Mouse (Mus musculus) forebrain, embryonic 12.5 days (tissue): Measurements from ENCODE around the gene Ciao2a. TPM values are rescaled to one million over a fixed set of nuclear protein-coding genes. Genes with fewer than 3 reads are reported as not detected.

Source experiments
- ATAC-seq: fragments of 200-750 bp; cut with Nextera tagmentation; 2 replicates; pipeline ENCODE4 v1.8.0; 2017; ENCODE audit warnings: moderate TSS enrichment; ENCODE audit not compliant: low FRiP score
- H3K27ac ChIP-seq: fragments of 300-500 bp; sonication (generic); 2 replicates; pipeline ENCODE4 v1.5.1; 2016; ENCODE audit warnings: mild to moderate bottlenecking
- H3K27me3 ChIP-seq: fragments of 300-500 bp; sonication (generic); 2 replicates; pipeline ENCODE4 v1.6.1; 2016; ENCODE audit warnings: mild to moderate bottlenecking
- H3K36me3 ChIP-seq: fragments of 300-500 bp; sonication (generic); replicated peaks from 2 replicates; pipeline ENCODE4 v1.6.1; 2016; ENCODE audit warnings: mild to moderate bottlenecking
- H3K4me1 ChIP-seq: fragments of 300-500 bp; sonication (generic); 2 replicates; pipeline ENCODE4 v1.6.1; 2016
- H3K4me2 ChIP-seq: fragments of 300-500 bp; sonication (generic); 2 replicates; pipeline ENCODE4 v1.6.1; 2016; ENCODE audit warnings: mild to moderate bottlenecking, moderate library complexity
- H3K4me3 ChIP-seq: fragments of 300-500 bp; sonication (generic); replicated peaks from 2 replicates; pipeline ENCODE4 v1.5.1; 2016; ENCODE audit warnings: mild to moderate bottlenecking
- H3K9ac ChIP-seq: fragments of 300-500 bp; sonication (generic); 2 replicates; pipeline ENCODE4 v1.6.1; 2016; ENCODE audit warnings: mild to moderate bottlenecking
- H3K9me3 ChIP-seq: fragments of 300-500 bp; sonication (generic); 2 replicates; pipeline ENCODE4 v1.6.1; 2016
- WGBS: fragments of 180-500 bp; shearing (Covaris S2); methylation state at CpG from one replicate; pipeline ENCODE4 v1.1.7; 2016; 5-methylcytosine and 5-hydroxymethylcytosine counted together
- polyA plus RNA-seq: library from polyadenylated mRNA; unstranded; fragments of >200 nt; fragmentation: Nextera tagmentation; extraction: Ambion mirVana; gene quantifications from 2 replicates; pipeline ENCODE4 v1.2.1, GENCODE M21; 2016

Gene Ciao2a
- polyA plus RNA-seq, 1 experiment from 2014 or later, result 139 TPM

DNA sequence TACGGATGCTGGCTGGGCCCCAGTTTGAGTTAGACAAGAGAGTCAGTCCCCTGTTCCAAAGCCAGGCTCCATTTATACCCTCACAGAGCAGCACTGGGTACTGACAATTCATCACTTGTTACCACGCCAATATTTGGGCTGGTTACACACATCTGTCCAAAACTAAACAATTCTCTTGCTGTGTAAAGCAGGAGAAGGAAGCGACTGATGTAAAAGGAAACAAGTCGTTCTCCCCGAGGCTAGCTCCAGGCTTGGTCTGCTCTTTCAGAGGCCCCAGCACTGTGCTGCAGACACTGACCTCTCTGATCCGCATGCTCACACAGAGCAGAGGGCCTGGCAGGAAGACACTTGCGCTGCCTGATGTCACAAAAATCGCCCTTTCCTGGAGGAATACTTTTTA, 24.8 kb upstream of the Ciao2a start:
- Histone ChIP-seq H3K4me2 (no peak overlapping the region), H3K27ac (no peak overlapping the region), H3K9ac (no peak overlapping the region), H3K4me1 (no peaks in the 10 kb centered on the region), H3K9me3 (no peaks in the 10 kb centered on the region), H3K4me3 (no peak overlapping the region), H3K27me3 (no peaks in the 10 kb centered on the region), H3K36me3 (peaks cover 81% of the 10 kb centered on the region)
- ATAC-seq, result no peak
- 83% methylated on average over 8 of the region's 8 CpGs for WGBS

DNA sequence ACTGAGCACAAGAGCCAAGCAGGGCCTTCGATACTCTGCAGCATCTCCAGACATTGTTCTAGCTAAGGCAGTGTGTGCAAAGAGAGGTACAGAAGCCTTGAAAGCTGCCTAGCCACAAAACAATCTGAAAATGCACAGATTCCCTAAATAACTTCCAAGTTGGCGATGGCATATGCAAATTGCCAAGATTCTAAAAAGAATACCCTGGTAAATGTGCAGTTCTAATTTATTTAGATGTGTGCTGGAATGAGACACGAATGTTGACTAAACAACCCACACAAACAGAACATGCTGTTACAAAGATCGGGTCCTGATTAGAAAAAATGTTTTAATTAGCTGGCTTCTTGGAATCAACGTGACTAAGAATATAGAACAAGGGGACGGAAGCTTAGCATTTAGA, 23.7 kb upstream of the Ciao2a start:
- Histone ChIP-seq H3K9me3 (no peaks in the 10 kb centered on the region), H3K4me2 (no peak overlapping the region), H3K9ac (no peak overlapping the region), H3K4me3 (no peak overlapping the region), H3K27ac (no peak overlapping the region), H3K36me3 (peaks cover 81% of the 10 kb centered on the region), H3K4me1 (no peaks in the 10 kb centered on the region), H3K27me3 (no peaks in the 10 kb centered on the region)
- 85% methylated on average over 6 of the region's 6 CpGs for WGBS
- ATAC-seq, result no peak

DNA sequence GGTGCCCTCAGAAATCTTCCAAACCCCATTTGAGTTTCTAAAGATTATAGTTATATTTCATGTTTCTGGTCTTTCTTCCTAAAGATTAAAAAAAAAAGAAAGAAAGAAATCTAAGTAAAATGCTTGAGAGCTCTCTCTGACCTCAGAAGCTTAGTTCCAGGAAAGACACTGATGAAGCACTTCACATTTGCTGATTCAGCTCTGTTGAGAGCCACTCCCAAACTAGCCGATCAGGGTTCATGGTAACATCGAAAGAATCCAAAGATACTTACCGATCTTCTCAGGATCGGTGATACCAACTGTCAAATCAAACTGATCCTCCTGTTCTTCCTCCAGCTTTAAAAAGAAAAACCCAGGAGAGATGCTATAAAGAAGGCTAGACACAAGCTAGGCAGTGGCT, 21.8 kb upstream of the Ciao2a start:
- Histone ChIP-seq H3K4me3 (no peak overlapping the region), H3K36me3 (peaks cover 90% of the 10 kb centered on the region), H3K9me3 (no peaks in the 10 kb centered on the region), H3K9ac (no peak overlapping the region), H3K27ac (no peak overlapping the region), H3K27me3 (no peaks in the 10 kb centered on the region), H3K4me2 (no peak overlapping the region), H3K4me1 (no peaks in the 10 kb centered on the region)
- ATAC-seq, result no peak
- WGBS, result 96% methylated on average over 4 of the region's 4 CpGs

DNA sequence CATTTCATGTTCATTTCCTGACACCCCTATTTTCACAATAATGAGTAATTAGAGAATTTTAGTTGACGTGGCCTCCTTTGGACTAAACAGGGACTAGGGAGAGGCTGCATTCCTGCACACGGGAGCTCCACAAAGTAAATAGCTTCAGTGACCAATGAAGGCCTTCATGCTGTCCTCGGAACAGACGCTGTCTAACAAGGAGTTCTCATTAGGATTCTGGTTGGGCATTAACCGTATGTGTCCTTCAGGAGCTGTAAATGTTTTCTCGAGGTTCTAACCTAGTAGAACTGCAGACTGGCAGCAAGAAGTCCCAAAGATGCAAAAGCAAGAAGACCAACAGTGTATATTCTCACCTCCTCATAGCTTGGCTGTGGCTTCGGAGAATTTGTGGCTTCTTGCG, 21.2 kb upstream of the Ciao2a start:
- WGBS, result 90% methylated on average over 8 of the region's 8 CpGs
- peaks cover 89% of the 10 kb centered on the region for H3K36me3 ChIP-seq

DNA sequence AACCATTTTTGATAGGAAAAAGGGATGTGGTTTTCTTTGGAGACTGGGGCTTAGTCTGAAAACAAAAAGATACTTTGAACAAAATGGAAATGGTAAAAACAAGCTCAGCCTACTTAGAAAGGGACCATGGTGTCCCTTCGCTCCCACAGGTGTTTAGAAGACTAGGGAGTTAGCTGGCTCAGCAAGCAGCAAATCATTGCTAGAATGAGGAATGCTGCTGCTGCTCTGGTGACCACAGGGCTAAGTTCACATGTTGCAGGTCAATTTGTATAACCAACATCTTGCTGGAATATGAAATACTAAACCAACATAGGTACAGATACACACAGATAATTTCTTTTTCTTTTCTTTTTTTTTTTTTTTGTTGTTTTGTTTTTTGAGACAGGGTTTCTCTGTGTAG, 16.8 kb upstream of the Ciao2a start:
- ATAC-seq, result no peak
- Histone ChIP-seq H3K4me3 (no peak overlapping the region), H3K27me3 (no peaks in the 10 kb centered on the region), H3K27ac (no peak overlapping the region), H3K4me2 (no peak overlapping the region), H3K4me1 (peaks cover 17% of the 10 kb centered on the region), H3K36me3 (peaks cover 56% of the 10 kb centered on the region), H3K9me3 (no peaks in the 10 kb centered on the region), H3K9ac (no peak overlapping the region)
- 91% methylated on average over 1 of the region's 1 CpGs for WGBS

More for the DNA sequence above, 21.2 kb upstream of the Ciao2a start:
- Histone ChIP-seq H3K4me2 (no peak overlapping the region), H3K4me3 (no peak overlapping the region), H3K4me1 (peaks cover 2% of the 10 kb centered on the region), H3K27ac (no peak overlapping the region), H3K27me3 (no peaks in the 10 kb centered on the region), H3K9ac (no peak overlapping the region), H3K9me3 (no peaks in the 10 kb centered on the region)
- ATAC-seq, result no peak

DNA sequence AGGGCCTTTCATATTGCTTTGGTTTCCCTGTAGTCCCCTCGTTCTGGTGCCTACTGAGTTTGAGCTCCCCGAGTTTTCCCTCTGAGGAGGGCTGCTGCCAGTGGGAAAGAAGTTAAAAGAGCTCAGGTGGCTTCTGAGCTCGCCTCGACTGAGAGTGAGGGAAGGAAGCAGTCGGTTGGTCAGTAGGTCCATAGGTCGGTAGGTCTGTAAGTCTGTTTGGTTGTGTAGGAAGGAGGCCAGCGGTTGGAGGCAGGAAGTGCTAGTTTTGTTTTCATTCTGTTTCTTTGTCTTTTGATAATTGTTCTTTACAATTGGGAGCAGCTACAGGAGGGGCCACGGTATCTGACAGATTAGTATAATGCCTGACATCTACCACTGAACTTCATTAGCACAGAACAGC, 16.3 kb upstream of the Ciao2a start:
- H3K9ac ChIP-seq, result no peak overlapping the region
- H3K27ac ChIP-seq, result peak overlapping the region; percentile 74
- WGBS, result 20% methylated on average over 8 of the region's 8 CpGs
- no peak overlapping the region for H3K4me3 ChIP-seq
- no peak overlapping the region for H3K4me2 ChIP-seq
- peaks cover 56% of the 10 kb centered on the region for H3K36me3 ChIP-seq
- ATAC-seq, result no peak
- no peaks in the 10 kb centered on the region for H3K27me3 ChIP-seq
- H3K4me1 ChIP-seq, result peaks cover 17% of the 10 kb centered on the region
- H3K9me3 ChIP-seq, result no peaks in the 10 kb centered on the region

DNA sequence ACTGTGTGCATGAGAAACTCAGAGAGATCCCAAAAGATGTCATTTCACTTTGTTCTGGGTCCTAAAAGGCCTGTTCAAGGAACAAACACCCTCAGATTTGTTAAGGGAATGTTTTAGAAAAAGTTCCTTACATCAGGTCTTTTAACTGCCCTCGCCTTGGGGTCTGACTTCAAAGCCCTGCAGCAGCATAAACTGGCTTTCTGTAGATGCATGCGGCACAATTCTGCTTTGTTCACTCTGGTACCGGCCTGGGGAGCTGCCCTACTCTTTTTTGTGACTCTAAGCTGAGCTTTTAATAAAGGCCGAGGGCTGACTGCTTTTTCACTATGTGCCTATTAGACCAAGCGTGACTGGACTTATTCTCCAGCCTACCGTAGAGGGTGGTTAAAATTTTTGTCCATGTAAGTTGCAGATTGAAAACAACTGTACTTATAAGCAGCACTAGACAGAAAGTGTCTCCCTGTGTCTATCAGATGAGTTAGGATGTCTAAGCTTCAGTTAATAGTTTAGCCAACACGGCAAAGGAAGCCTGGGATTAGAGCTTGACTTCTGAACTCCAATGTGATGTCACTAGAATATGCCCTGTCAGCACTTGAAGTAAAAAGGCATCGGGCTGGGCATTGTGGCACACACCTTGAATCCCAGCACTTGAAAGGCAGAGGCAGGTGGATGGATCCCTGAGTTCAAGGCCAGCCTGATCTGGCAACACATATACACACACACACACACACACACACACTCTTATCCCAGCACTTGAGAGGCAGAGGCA, 15.6 kb upstream of the Ciao2a start:
- Histone ChIP-seq H3K27ac (peak overlapping the region; percentile 74), H3K27me3 (no peaks in the 10 kb centered on the region), H3K4me2 (no peak overlapping the region), H3K9me3 (no peaks in the 10 kb centered on the region), H3K36me3 (peaks cover 53% of the 10 kb centered on the region), H3K4me3 (no peak overlapping the region), H3K9ac (no peak overlapping the region; the same call in 1 of the 2 replicates), H3K4me1 (peaks cover 17% of the 10 kb centered on the region)
- no peak for ATAC-seq
- WGBS, result 14% methylated on average over 8 of the region's 8 CpGs

DNA sequence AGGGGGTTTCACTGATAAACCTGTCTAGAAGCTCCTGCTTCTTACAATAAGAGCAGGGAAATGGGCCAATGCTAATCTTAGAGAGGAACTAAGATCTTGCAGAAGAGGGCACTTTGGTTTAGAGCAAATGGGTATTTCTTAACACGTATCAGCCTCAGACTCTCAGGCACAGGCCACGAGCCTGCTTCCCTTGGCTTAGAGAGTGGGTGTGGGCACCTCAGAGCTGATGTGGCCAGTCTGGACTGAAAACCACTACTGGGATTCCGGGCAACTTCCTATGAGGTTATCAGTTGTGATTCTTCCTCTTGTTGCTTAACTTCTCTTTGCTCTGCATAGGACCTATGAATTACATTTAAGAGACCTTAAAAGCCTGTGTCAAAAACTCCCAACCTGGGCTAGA, 12.1 kb upstream of the Ciao2a start:
- Histone ChIP-seq H3K27ac (no peak overlapping the region), H3K9me3 (no peaks in the 10 kb centered on the region), H3K9ac (no peak overlapping the region), H3K27me3 (no peaks in the 10 kb centered on the region), H3K36me3 (peaks cover 20% of the 10 kb centered on the region), H3K4me2 (no peak overlapping the region), H3K4me1 (peaks cover 20% of the 10 kb centered on the region), H3K4me3 (no peak overlapping the region)
- 94% methylated on average over 3 of the region's 3 CpGs for WGBS
- no peak for ATAC-seq

DNA sequence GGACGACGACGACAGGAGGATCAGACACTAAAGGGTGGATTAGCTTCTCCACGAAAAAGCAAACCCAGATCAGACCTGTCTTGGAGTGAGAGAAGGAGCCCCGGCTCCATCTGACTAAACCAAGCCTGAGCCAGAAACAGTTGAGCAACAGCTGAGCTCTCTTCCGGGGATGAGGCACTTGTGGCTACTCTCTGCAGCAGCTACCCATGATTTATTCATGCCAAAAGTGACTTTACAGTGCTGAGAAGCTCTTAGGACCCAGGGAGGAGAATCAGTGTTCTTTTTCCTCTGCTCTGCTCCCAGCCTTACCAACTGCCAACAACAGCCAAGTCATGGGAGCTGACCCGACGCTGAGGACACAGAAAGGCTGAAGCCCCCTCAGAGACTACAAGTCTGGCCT, 9.5 kb upstream of the Ciao2a start:
- H3K27ac ChIP-seq, result no peak overlapping the region
- no peak for ATAC-seq
- 61% methylated on average over 8 of the region's 8 CpGs for WGBS
- peaks cover 4% of the 10 kb centered on the region; the same call in 1 of the 2 replicates for H3K4me1 ChIP-seq
- H3K4me3 ChIP-seq, result no peak overlapping the region
- H3K9ac ChIP-seq, result no peak overlapping the region
- no peaks in the 10 kb centered on the region for H3K9me3 ChIP-seq
- H3K27me3 ChIP-seq, result no peaks in the 10 kb centered on the region
- H3K4me2 ChIP-seq, result no peak overlapping the region
- H3K36me3 ChIP-seq, result peaks cover 18% of the 10 kb centered on the region

DNA sequence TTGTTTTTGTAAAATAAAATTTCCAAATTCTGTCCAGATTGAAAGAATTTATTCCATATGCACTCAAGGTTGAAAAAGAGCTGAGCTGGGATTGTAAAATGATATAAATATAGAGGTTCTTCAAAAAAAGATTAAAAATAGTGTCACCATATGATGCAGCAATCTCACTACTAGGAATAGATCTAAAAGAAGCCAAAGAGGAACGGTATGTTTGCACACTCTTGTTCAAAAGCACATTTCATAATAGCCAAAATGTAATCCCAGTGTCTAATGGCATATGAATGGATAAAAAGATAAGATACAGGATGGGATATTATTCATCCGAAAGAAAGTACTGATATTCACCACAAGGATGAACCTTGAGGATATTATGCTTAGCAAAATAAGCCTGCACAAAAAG, 6.9 kb upstream of the Ciao2a start:
- no peak for ATAC-seq
- Histone ChIP-seq H3K27me3 (no peaks in the 10 kb centered on the region), H3K4me1 (peaks cover 19% of the 10 kb centered on the region), H3K27ac (no peak overlapping the region), H3K36me3 (peaks cover 10% of the 10 kb centered on the region), H3K9ac (no peak overlapping the region), H3K4me2 (no peak overlapping the region), H3K4me3 (no peak overlapping the region), H3K9me3 (no peaks in the 10 kb centered on the region)
- 97% methylated on average over 2 of the region's 2 CpGs for WGBS

DNA sequence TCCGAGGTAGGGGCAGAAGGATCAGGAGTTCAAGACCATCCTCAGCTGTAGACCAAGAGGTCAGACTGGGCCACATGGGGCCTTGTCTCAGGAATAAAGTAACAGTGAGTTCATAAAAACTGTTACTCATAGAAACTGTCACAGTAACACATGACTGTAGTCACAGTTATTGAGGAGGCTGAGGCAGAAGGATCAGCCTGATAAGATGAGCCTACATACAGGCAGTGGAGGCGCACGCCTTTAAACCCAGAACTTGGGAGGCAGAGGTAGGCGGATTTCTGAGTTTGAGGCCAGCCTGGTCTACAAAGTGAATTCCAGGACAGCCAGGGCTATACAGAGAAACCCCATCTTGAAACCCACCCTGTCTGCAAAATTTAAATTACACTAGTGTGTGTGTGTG, 6.3 kb upstream of the Ciao2a start:
- H3K4me1 ChIP-seq, result peaks cover 22% of the 10 kb centered on the region
- H3K4me3 ChIP-seq, result no peak overlapping the region
- no peak overlapping the region for H3K9ac ChIP-seq
- WGBS, result 94% methylated on average over 4 of the region's 4 CpGs
- H3K27me3 ChIP-seq, result no peaks in the 10 kb centered on the region
- no peak overlapping the region for H3K27ac ChIP-seq
- no peaks in the 10 kb centered on the region for H3K9me3 ChIP-seq
- no peak for ATAC-seq
- no peak overlapping the region for H3K4me2 ChIP-seq
- peaks cover 4% of the 10 kb centered on the region for H3K36me3 ChIP-seq

DNA sequence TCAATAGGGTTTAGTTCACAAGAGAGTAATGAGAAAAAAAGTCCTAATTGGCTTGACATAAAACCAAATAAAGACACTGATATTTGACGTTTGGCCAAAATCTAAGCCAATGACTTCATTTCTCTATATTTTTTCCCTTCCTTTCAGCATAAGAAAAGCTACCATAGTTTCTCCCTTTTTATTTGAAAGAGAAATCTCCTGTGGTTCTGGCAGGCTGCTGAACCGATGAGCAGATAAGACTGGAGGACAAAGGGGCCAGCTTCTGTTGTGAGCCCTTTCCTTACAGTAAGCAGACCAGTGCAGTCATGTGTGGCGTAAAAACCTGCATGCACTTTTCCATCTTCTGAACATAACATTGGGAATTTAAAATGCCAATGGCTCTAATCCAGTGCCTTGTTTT, 5.5 kb upstream of the Ciao2a start:
- no peak overlapping the region for H3K9ac ChIP-seq
- no peak overlapping the region for H3K4me3 ChIP-seq
- ATAC-seq, result no peak
- no peak overlapping the region for H3K27ac ChIP-seq
- H3K4me1 ChIP-seq, result peaks cover 28% of the 10 kb centered on the region
- no peaks in the 10 kb centered on the region for H3K27me3 ChIP-seq
- H3K9me3 ChIP-seq, result no peaks in the 10 kb centered on the region
- H3K36me3 ChIP-seq, result no peaks in the 10 kb centered on the region
- H3K4me2 ChIP-seq, result no peak overlapping the region
- WGBS, result 76% methylated on average over 3 of the region's 3 CpGs

DNA sequence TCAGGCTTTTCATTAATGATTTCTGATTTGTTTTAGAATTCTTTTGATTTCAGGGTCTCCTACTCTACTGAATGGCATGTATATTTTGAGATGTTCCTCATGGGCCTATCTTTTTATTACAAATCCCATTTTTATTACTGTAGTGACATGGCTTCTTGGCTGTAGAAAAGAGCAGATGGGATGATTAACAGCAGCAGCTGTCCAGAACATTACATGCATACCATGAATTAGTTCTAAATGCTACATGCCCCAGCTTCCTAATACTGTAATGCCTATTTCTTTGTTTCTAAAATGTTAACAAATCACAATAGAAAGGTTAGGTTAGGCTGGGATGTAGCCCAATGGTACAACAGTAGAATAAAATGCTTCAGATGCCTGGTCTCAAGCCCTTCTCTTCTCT, 5.0 kb upstream of the Ciao2a start:
- Histone ChIP-seq H3K4me3 (no peak overlapping the region), H3K4me1 (peaks cover 31% of the 10 kb centered on the region), H3K9me3 (no peaks in the 10 kb centered on the region), H3K27ac (no peak overlapping the region), H3K4me2 (no peak overlapping the region), H3K9ac (no peak overlapping the region), H3K36me3 (no peaks in the 10 kb centered on the region), H3K27me3 (no peaks in the 10 kb centered on the region)
- no peak for ATAC-seq
